Mouse (Mus musculus) cerebellum, postnatal 25 days (tissue): ENCODE measurements around the gene Slc26a6.
A peak's percentile ranks its signal among the peaks of the same experiment; 100 is the strongest.

Experiments used
- DNase-seq, 2 experiments: peaks; one replicate each; pipeline ENCODE4 v3.0.0; 2021; ENCODE audit warnings: mixed read lengths in 2 of 2

Gene Slc26a6

GRCm38 (mm10) chr9:108847374-108847773 is 5.7 kb upstream of the Slc26a6 start:
- no peak for DNase-seq

- no peak for DNase-seq
Observed at GRCm38 (mm10) chr9:108848419-108848818, 4.7 kb upstream of the Slc26a6 start.

- peak; percentile 93 to 95 for DNase-seq
Observed at GRCm38 (mm10) chr9:108853635-108854240, 655 bp downstream of the Slc26a6 start.

GRCm38 (mm10) chr9:108854241-108854696 is 1.2 kb downstream of the Slc26a6 start:
- DNase-seq = peak; percentile 85 to 90

GRCm38 (mm10) chr9:108855335-108855734 is 2.3 kb downstream of the Slc26a6 start:
- DNase-seq = no peak

- DNase-seq = no peak
Observed at GRCm38 (mm10) chr9:108858792-108859527, 5.9 kb downstream of the Slc26a6 start.

GRCm38 (mm10) chr9:108912308-108912707 is 59.2 kb downstream of the Slc26a6 start:
- no peak for DNase-seq

GRCm38 (mm10) chr9:108913161-108913560 is 60.1 kb downstream of the Slc26a6 start:
- no peak for DNase-seq

- DNase-seq = no peak
Observed at GRCm38 (mm10) chr9:108913621-108914020, 60.5 kb downstream of the Slc26a6 start.

GRCm38 (mm10) chr9:108914491-108914890 is 61.4 kb downstream of the Slc26a6 start, which contains the start of gene Tmem89:
Gene Tmem89 (plus strand): TSS chr9:108914619.
- peak; percentile 48 to 72 for DNase-seq

- no peak for DNase-seq
Observed at GRCm38 (mm10) chr9:108925897-108926296, 72.8 kb downstream of the Slc26a6 start.

- DNase-seq = no peak
Observed at GRCm38 (mm10) chr9:108928424-108928823, 75.3 kb downstream of the Slc26a6 start.

- no peak for DNase-seq
Observed at GRCm38 (mm10) chr9:108935991-108936390, 82.9 kb downstream of the Slc26a6 start.

GRCm38 (mm10) chr9:108936418-108937364 is 83.6 kb downstream of the Slc26a6 start, which contains the start of gene Uqcrc1:
Gene Uqcrc1 (plus strand): TSS chr9:108936633.
- DNase-seq = peak; percentile 98 to 99

GRCm38 (mm10) chr9:108945111-108945510 is 92.0 kb downstream of the Slc26a6 start:
- DNase-seq = no peak

- no peak for DNase-seq
Observed at GRCm38 (mm10) chr9:108945608-108946007, 92.5 kb downstream of the Slc26a6 start.

GRCm38 (mm10) chr9:108949231-108949966 is 96.3 kb downstream of the Slc26a6 start:
- peak; percentile 70 to 83 for DNase-seq

GRCm38 (mm10) chr9:108949967-108950728 is 97.1 kb downstream of the Slc26a6 start:
- peak; percentile 52 to 61 for DNase-seq

- DNase-seq = no peak
Observed at GRCm38 (mm10) chr9:108953081-108953636, 100.1 kb downstream of the Slc26a6 start, which contains the start of gene Col7a1. Gene Col7a1 (plus strand): TSS chr9:108953586.

GRCm38 (mm10) chr9:108955241-108955640 is 102.2 kb downstream of the Slc26a6 start:
- DNase-seq = peak in 1 of 2 experiments; percentile 33

- DNase-seq = no peak
Observed at GRCm38 (mm10) chr9:108955846-108956245, 102.8 kb downstream of the Slc26a6 start.
